Mouse (Mus musculus): ENCODE results near the gene Prr9. TPM values are rescaled to one million over a fixed set of nuclear protein-coding genes. Genes with fewer than 3 reads are reported as not detected.

The Prr9 gene
- polyA plus RNA-seq (2016; fragmentation: Nextera tagmentation; extraction: Ambion mirVana), result not detected in 2 replicates

DNA sequence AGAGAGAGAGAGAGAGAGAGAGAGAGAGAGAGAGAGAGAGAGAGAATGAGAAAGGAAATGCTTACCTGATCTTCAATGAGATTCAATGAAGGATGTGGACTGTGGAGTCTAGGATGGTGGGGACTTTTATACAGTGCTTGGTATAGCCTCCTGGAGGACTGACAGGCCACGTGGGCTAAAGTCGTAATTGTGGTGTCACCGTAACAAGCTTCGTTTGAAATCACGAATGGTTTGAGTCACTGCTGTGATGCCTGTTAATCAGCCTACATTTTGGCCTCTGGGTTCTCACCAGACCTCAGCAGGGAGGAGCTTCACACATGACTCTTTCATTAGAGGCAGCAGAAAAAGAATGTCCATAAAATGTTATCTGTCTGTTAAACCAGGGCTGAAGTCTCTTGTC is at the start of gene Prr9:
Gene Prr9, minus strand, starts transcription at position 101 of the 400 bp plus-strand sequence.
- H3K27ac ChIP-seq, result no peak within 1 kb of the TSS
- WGBS, result 75% methylated on average over 5 of the region's 5 CpGs
- H3K36me3 ChIP-seq, result no peaks in the 10 kb centered on the region
- no peak for DNase-seq (ENCODE audit: low spot score)
- no peaks in the 10 kb centered on the region for H3K4me1 ChIP-seq
- no peaks in the 10 kb centered on the region for H3K27me3 ChIP-seq (ENCODE audit: low read depth, poor library complexity, severe bottlenecking)
- no peaks in the 10 kb centered on the region for H3K9me3 ChIP-seq (replicated peaks)
- H3K4me3 ChIP-seq, result no peak within 1 kb of the TSS

DNA sequence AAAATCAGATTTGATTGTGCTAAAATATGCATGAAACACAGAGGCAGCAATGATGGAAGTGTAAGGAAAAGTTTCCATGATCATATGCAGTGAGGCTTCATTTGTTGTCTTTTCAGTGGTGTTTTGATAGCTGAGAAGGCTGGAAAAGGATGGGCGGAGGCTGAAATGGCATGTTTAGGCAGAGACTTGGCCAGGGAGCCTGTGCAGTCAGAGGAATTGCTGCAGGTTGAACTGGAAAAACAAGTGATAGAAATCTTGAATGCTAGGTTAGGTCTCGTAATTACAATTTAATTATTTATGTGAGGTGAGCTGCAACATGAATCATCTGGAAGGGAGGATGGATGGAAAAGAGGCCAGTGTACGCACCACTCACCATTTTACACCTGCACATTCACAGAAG is 46.1 kb upstream of the Prr9 start:
- no peaks in the 10 kb centered on the region for H3K4me1 ChIP-seq
- 78% methylated on average over 3 of the region's 3 CpGs for WGBS
- H3K27ac ChIP-seq, result no peak overlapping the region
- H3K9me3 ChIP-seq (replicated peaks), result no peaks in the 10 kb centered on the region
- no peak for DNase-seq (ENCODE audit: low spot score)
- H3K4me3 ChIP-seq, result no peak overlapping the region
- H3K27me3 ChIP-seq (ENCODE audit: low read depth, poor library complexity, severe bottlenecking), result no peaks in the 10 kb centered on the region
- no peaks in the 10 kb centered on the region for H3K36me3 ChIP-seq

DNA sequence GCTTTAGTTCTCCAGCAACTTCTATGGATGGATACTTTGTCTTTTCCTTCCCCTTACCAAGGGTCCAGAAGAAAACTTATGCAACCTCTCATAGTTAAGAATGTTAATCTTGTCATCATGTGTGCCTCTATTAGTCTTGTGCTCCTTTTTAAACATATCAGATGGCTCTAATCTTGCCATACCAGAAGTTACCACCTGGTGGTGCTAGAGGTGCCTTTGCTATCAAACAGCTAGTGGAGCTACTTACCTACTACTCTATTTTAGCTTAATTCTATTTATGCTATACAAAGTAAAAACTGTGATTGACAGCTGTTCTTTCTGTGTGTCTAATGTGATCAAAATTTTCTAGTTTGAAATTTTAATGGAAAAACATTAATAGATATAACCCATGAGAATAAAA is 29.6 kb upstream of the Prr9 start:
- H3K27ac ChIP-seq, result no peak overlapping the region
- no peaks in the 10 kb centered on the region for H3K36me3 ChIP-seq
- no peak overlapping the region for H3K4me3 ChIP-seq

DNA sequence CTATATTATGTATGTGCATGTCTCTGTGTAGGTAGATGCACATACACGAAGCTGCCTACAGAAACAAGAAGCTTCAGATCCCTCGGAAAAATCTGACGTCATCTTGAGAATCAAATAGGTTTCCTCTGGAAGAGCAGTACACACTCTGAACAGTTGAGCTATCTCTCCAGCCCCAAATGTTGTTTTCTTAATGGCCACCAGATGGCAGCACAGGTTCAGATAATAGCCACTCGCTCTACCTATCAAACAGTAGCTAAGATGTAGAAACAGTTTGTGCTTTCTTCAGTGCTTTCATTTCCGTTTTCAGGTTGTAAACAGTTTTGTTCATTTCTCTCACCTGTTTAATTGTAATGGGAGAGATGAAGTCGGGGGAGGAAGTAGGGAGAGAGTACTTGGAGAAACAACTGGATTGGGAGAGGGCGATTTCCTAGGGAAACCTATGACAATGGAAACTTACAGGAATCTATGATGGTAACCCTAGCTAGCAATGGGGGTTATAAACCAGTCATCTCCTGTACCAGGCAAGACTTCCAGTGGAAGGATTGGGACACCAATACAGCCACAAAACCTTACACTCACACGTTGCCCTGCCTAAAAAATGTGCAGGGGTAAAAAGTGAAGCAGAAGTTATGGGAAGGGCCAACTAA is 27.0 kb upstream of the Prr9 start:
- no peak overlapping the region for H3K4me3 ChIP-seq
- H3K27ac ChIP-seq, result no peak overlapping the region
- no peaks in the 10 kb centered on the region for H3K36me3 ChIP-seq
- no peaks in the 10 kb centered on the region for H3K4me1 ChIP-seq
- H3K9me3 ChIP-seq (replicated peaks), result no peaks in the 10 kb centered on the region
- 27% methylated on average over 8 of the region's 8 CpGs for WGBS
- H3K27me3 ChIP-seq (ENCODE audit: low read depth, poor library complexity, severe bottlenecking), result no peaks in the 10 kb centered on the region
- DNase-seq (ENCODE audit: low spot score), result peak; percentile 53

More for the DNA sequence above, 29.6 kb upstream of the Prr9 start:
- DNase-seq (ENCODE audit: low spot score), result peak; percentile 52
- Histone ChIP-seq H3K4me1 (no peaks in the 10 kb centered on the region), H3K9me3 (replicated peaks) (no peaks in the 10 kb centered on the region), H3K27me3 (ENCODE audit: low read depth, poor library complexity, severe bottlenecking) (no peaks in the 10 kb centered on the region)

DNA sequence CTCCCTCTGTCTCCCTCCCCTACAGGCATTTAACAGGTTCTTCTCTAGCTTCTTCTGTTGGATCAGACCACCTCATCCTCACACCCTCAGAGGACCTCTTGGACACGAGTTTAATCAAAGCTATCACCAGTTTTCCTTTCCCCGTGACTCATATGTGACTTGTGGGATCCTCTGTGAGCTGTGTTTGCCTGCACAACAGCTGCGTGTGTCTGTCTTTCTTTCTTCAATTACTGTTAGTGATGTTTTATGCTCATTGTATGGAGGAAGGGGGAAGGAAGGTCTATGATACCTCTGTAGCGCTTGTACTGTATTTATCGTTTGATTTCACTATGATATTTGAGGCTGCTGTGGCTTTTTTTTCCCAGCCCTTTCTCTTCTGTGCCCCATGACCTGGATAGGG is 24.2 kb upstream of the Prr9 start:
- Histone ChIP-seq H3K4me3 (no peak overlapping the region), H3K27me3 (ENCODE audit: low read depth, poor library complexity, severe bottlenecking) (no peaks in the 10 kb centered on the region), H3K27ac (no peak overlapping the region), H3K4me1 (no peaks in the 10 kb centered on the region), H3K9me3 (replicated peaks) (no peaks in the 10 kb centered on the region), H3K36me3 (no peaks in the 10 kb centered on the region)
- WGBS, result 82% methylated on average over 5 of the region's 5 CpGs
- DNase-seq (ENCODE audit: low spot score), result no peak

DNA sequence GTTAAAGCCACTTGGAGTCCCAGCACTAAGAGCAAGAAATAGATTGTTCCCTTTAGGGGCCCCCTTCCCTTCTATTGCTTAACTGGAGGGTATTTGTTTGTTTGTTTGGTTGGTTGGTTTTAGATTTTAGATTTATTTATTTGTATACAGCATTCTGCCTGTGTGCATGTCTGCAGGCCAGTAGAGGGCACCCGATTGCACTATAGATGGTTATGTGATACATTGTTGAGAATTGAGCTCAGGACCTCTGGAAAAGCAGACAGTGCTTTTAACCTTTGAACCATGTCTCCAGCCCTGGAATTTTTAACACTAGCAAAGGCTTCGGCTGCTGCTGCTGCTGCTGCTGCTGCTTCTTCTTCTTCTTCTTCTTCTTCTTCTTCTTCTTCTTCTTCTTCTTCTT is 23.7 kb upstream of the Prr9 start:
- Histone ChIP-seq H3K9me3 (replicated peaks) (no peaks in the 10 kb centered on the region), H3K27me3 (ENCODE audit: low read depth, poor library complexity, severe bottlenecking) (no peaks in the 10 kb centered on the region), H3K27ac (no peak overlapping the region), H3K4me1 (no peaks in the 10 kb centered on the region), H3K36me3 (no peaks in the 10 kb centered on the region), H3K4me3 (no peak overlapping the region)
- DNase-seq (ENCODE audit: low spot score), result no peak
- 49% methylated on average over 2 of the region's 2 CpGs for WGBS

DNA sequence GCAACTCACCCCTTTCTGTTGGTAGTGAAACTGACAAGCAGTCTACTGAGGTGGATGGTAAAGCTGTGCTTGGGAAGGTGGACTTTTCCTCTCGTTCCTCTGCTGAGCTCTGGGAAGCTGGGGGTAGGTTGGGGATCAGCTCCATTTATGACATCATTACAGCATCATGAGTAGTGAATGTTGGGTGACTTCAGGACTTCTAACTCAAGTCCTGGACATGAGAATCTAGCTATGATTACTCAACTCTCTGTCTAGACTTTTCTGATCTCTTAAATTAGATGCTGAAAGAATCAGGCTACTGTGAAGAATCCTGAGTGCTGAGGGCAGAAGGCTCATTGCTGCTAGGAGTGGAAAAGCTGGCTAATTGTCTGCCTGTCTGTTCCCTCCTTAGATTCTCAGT is 18.9 kb upstream of the Prr9 start, which contains the start of gene Lelp1:
Gene Lelp1, minus strand, starts transcription at position 101 of the 400 bp plus-strand sequence.
- no peak within 1 kb of the TSS for H3K27ac ChIP-seq
- no peak for DNase-seq (ENCODE audit: low spot score)
- no peaks in the 10 kb centered on the region for H3K4me1 ChIP-seq
- WGBS, result 73% methylated on average over 1 of the region's 1 CpGs
- no peaks in the 10 kb centered on the region for H3K9me3 ChIP-seq (replicated peaks)
- H3K4me3 ChIP-seq, result no peak within 1 kb of the TSS
- no peaks in the 10 kb centered on the region for H3K27me3 ChIP-seq (ENCODE audit: low read depth, poor library complexity, severe bottlenecking)
- H3K36me3 ChIP-seq, result no peaks in the 10 kb centered on the region

DNA sequence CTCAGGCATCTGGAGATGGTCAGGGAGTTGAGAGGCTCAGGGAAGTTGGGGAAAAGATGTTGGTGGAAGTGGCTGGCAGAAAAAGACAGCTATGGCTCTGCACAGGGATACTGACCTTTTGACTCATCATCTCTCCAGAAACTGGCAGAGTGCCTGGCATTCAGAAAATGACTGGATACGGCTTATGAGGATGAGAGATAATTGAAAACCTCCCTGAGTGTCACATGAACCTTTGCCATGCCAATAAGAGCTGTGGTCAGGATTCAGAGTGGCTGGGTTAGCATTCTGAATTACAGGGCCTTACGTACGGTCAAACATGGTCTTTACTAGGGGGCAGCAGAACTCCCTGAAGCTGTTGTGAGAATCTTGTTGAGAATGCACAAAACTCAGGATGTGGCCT is 2.8 kb downstream of the Prr9 start:
- Histone ChIP-seq H3K4me1 (no peaks in the 10 kb centered on the region), H3K27ac (no peak overlapping the region), H3K27me3 (ENCODE audit: low read depth, poor library complexity, severe bottlenecking) (no peaks in the 10 kb centered on the region), H3K4me3 (no peak overlapping the region), H3K36me3 (no peaks in the 10 kb centered on the region), H3K9me3 (replicated peaks) (no peaks in the 10 kb centered on the region)
- DNase-seq (ENCODE audit: low spot score), result no peak
- 92% methylated on average over 3 of the region's 3 CpGs for WGBS

DNA sequence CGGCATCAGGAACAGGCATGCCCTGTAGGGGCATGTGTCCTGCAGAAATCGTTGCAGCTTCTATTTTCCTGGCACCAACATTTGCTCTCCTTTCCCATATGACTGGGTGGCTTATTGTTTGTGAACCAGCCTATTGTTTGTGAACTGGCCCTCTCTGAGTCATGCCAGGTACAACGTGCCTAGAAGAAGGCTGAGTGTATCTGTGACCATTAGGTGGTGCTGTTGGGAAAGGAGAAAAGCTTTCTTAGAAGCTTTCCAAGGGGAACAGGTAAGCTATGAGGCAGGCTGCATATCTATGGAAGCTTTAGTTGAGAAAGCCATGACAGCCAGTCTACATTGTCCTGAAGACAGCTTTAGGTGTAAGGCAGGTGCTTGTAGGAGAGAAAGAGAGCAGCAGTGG is 5.8 kb downstream of the Prr9 start:
- DNase-seq (ENCODE audit: low spot score), result no peak
- 37% methylated on average over 3 of the region's 3 CpGs for WGBS

DNA sequence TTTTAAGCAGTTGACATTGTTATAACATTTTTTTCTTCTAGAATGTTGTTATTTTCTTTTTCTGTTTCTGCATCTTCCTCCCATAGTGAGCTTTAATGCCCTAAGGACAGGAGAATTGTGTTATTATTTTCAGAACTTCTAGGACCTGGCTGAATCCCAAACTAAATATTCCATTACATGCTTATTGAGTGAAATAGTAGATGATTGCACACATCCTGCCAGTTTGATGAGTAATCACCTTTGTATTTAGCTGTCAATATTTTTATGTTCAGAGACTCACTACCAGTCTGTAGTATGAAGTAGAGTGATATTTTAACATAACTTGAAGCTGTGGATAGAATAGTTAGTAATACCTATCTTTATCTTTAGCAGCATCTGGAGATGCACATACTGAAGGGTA is 12.2 kb downstream of the Prr9 start:
- DNase-seq (ENCODE audit: low spot score), result no peak
- Histone ChIP-seq H3K27ac (no peak overlapping the region), H3K27me3 (ENCODE audit: low read depth, poor library complexity, severe bottlenecking) (no peaks in the 10 kb centered on the region), H3K4me1 (no peaks in the 10 kb centered on the region), H3K36me3 (no peaks in the 10 kb centered on the region), H3K9me3 (replicated peaks) (no peaks in the 10 kb centered on the region), H3K4me3 (no peak overlapping the region)

More for the DNA sequence above, 5.8 kb downstream of the Prr9 start:
- no peaks in the 10 kb centered on the region for H3K9me3 ChIP-seq (replicated peaks)
- no peaks in the 10 kb centered on the region for H3K27me3 ChIP-seq (ENCODE audit: low read depth, poor library complexity, severe bottlenecking)
- H3K4me1 ChIP-seq, result no peaks in the 10 kb centered on the region
- H3K27ac ChIP-seq, result no peak overlapping the region
- H3K36me3 ChIP-seq, result no peaks in the 10 kb centered on the region
- H3K4me3 ChIP-seq, result no peak overlapping the region

DNA sequence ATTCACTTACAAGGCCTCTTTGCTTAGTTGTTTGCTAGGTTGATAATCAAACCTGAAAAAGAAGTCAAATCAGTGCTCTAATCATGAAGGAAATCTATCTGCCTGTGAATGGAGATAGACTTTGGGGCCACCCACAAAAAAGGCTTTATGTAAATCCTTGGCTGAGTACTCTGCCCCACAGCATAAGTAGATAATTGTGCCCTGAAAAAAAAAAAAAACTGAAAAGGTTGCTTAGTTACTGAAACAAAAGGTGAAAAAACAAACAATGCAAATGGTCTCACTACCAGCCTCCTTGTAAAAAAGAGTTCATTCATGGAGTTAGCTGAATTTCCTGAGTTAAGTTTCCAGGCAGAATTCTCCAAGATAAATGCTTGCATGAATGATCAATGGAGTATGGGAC is 13.0 kb downstream of the Prr9 start:
- Histone ChIP-seq H3K9me3 (replicated peaks) (no peaks in the 10 kb centered on the region), H3K27ac (no peak overlapping the region), H3K4me1 (no peaks in the 10 kb centered on the region), H3K4me3 (no peak overlapping the region), H3K36me3 (no peaks in the 10 kb centered on the region), H3K27me3 (ENCODE audit: low read depth, poor library complexity, severe bottlenecking) (no peaks in the 10 kb centered on the region)
- DNase-seq (ENCODE audit: low spot score), result no peak

DNA sequence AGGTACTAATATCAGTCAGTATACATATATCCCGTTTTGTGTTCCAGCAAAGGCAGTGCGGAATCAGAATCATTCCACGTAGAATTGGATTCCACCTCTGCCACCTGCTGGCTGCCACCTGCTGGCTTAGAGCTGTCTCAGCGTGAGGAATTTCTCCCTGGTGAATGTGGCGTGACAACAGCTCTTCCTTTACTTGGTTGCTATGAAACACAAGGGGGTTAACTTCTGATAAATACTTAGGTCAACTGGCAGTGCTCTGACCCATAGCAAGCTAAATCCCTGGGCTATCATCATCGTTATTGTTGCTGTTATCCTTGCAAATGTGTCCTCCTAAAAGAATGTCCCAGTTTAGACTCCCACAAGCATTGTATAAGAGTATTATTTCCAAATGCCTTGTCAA is 17.2 kb downstream of the Prr9 start:
- H3K4me1 ChIP-seq, result no peaks in the 10 kb centered on the region
- no peaks in the 10 kb centered on the region for H3K36me3 ChIP-seq
- no peaks in the 10 kb centered on the region for H3K9me3 ChIP-seq (replicated peaks)
- 18% methylated on average over 6 of the region's 6 CpGs for WGBS
- H3K27me3 ChIP-seq (ENCODE audit: low read depth, poor library complexity, severe bottlenecking), result no peaks in the 10 kb centered on the region
- no peak overlapping the region for H3K27ac ChIP-seq
- H3K4me3 ChIP-seq, result no peak overlapping the region
- no peak for DNase-seq (ENCODE audit: low spot score)

DNA sequence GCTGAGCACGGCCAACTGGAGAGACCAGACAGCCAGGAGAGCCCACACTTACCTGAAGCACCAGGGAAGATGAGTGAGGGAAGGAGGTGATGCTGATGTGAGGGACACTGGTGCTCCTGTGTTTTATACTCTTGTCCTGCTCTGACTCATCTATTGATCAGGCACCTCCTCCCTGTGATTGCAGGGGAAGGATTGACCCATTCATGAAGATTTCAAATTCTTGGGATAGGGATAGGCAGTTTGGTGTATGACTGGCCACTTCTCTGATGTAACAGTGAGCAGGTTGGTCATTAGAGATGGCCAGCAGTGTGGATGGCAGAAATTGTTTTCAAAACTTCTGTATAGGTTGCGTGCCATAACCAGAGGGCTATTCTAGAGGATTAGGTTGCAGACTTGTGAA is 40.7 kb downstream of the Prr9 start, which contains the start of gene Lor:
Gene Lor, minus strand, starts transcription at position 101 of the 400 bp plus-strand sequence.
- DNase-seq (ENCODE audit: low spot score), result no peak
- peak within 1 kb of the TSS; percentile 81; the same call in 1 of the 2 replicates for H3K4me3 ChIP-seq
- H3K4me1 ChIP-seq, result peaks cover 10% of the 10 kb centered on the region; the same call in 1 of the 2 replicates
- H3K9me3 ChIP-seq (replicated peaks), result no peaks in the 10 kb centered on the region
- H3K36me3 ChIP-seq, result no peaks in the 10 kb centered on the region
- H3K27me3 ChIP-seq (ENCODE audit: low read depth, poor library complexity, severe bottlenecking), result peaks cover 43% of the 10 kb centered on the region
- H3K27ac ChIP-seq, result no peak within 1 kb of the TSS
- 84% methylated on average over 2 of the region's 2 CpGs for WGBS
